Mouse (Mus musculus) megakaryocyte, embryonic 14.5 days (primary cell): ENCODE data around the gene Bcas3. TPM values are rescaled to one million over a fixed set of nuclear protein-coding genes. Genes with fewer than 3 reads are reported as not detected.

Experiments used
- H3K27me3 ChIP-seq: replicated peaks from 2 replicates; pipeline ENCODE3; 2012; ENCODE audit warnings: inconsistent platforms
- H3K36me3 ChIP-seq: replicated peaks from 2 replicates; pipeline ENCODE3; 2012; ENCODE audit warnings: low read length, inconsistent platforms, mixed read lengths
- H3K4me1 ChIP-seq: 2 replicates; pipeline ENCODE4 v1.6.1; 2012; ENCODE audit warnings: inconsistent platforms
- H3K4me3 ChIP-seq: replicated peaks from 2 replicates; pipeline ENCODE3; 2012; ENCODE audit warnings: moderate library complexity, mild to moderate bottlenecking, inconsistent platforms
- H3K9me3 ChIP-seq: 2 replicates; pipeline ENCODE4 v1.6.1; 2012; ENCODE audit warnings: inconsistent platforms
- FLI1 ChIP-seq: IDR thresholded peaks from 2 replicates; pipeline ENCODE4 v1.6.1; 2012; ENCODE audit warnings: low read length, inconsistent platforms, mixed read lengths
- GATA1 ChIP-seq: IDR thresholded peaks from 3 replicates; pipeline ENCODE4 v1.6.1; 2012; ENCODE audit warnings: mixed read lengths, low read length, inconsistent platforms, borderline replicate concordance
- polyA plus RNA-seq: library from polyadenylated mRNA; stranded (reverse); fragments of >175 nt; gene quantifications from 2 replicates; pipeline ENCODE4 v1.2.3, GENCODE M21; 2012; ENCODE audit warnings: low replicate concordance; ENCODE audit not compliant: insufficient read depth

Bcas3 gene
- polyA plus RNA-seq, 1 experiment: 212 TPM

GRCm38 (mm10) chr11:85697468-85697867 lies 344.5 kb downstream of the Bcas3 start:
- H3K27me3 ChIP-seq: peaks cover 16% of the 10 kb centered on the region
- no peaks in the 10 kb centered on the region for H3K36me3 ChIP-seq
- no peaks in the 10 kb centered on the region for H3K9me3 ChIP-seq
- no peak overlapping the region for H3K4me3 ChIP-seq
- TF ChIP-seq FLI1 (no peak), GATA1 (no peak)
- H3K4me1 ChIP-seq: peaks cover 22% of the 10 kb centered on the region

- Histone ChIP-seq H3K9me3 (no peaks in the 10 kb centered on the region), H3K4me3 (no peak overlapping the region)
- TF ChIP-seq FLI1 (no peak), GATA1 (no peak)
Measured at GRCm38 (mm10) chr11:85698242-85698641, 345.3 kb downstream of the Bcas3 start.

GRCm38 (mm10) chr11:85704062-85704748 lies 351.2 kb downstream of the Bcas3 start:
- H3K36me3 ChIP-seq: peaks cover 23% of the 10 kb centered on the region
- peaks cover 2% of the 10 kb centered on the region for H3K27me3 ChIP-seq
- H3K4me3 ChIP-seq: no peak overlapping the region
- H3K9me3 ChIP-seq: peaks cover 5% of the 10 kb centered on the region
- no peak for TF ChIP-seq GATA1
- no peak for TF ChIP-seq FLI1
- peaks cover 6% of the 10 kb centered on the region for H3K4me1 ChIP-seq

More at GRCm38 (mm10) chr11:85698242-85698641, 345.3 kb downstream of the Bcas3 start:
- no peaks in the 10 kb centered on the region for H3K36me3 ChIP-seq
- H3K27me3 ChIP-seq: peaks cover 14% of the 10 kb centered on the region
- peaks cover 16% of the 10 kb centered on the region for H3K4me1 ChIP-seq

- H3K27me3 ChIP-seq: peaks cover 2% of the 10 kb centered on the region
- H3K4me1 ChIP-seq: peaks cover 31% of the 10 kb centered on the region
- H3K36me3 ChIP-seq: peaks cover 25% of the 10 kb centered on the region
- peaks cover 5% of the 10 kb centered on the region for H3K9me3 ChIP-seq
- no peak for TF ChIP-seq FLI1
- TF ChIP-seq GATA1: no peak
- no peak overlapping the region for H3K4me3 ChIP-seq
Measured at GRCm38 (mm10) chr11:85706630-85707029, 353.7 kb downstream of the Bcas3 start.

- H3K9me3 ChIP-seq: peaks cover 5% of the 10 kb centered on the region
- peaks cover 2% of the 10 kb centered on the region for H3K27me3 ChIP-seq
- H3K4me3 ChIP-seq: no peak overlapping the region
- TF ChIP-seq GATA1: no peak
- no peak for TF ChIP-seq FLI1
- H3K36me3 ChIP-seq: peaks cover 25% of the 10 kb centered on the region
- peaks cover 39% of the 10 kb centered on the region for H3K4me1 ChIP-seq
Measured at GRCm38 (mm10) chr11:85707496-85707895, 354.5 kb downstream of the Bcas3 start.

GRCm38 (mm10) chr11:85709147-85709546 lies 356.2 kb downstream of the Bcas3 start:
- H3K36me3 ChIP-seq: peaks cover 25% of the 10 kb centered on the region
- peaks cover 2% of the 10 kb centered on the region for H3K27me3 ChIP-seq
- TF ChIP-seq GATA1 (no peak), FLI1 (no peak)
- H3K4me1 ChIP-seq: peaks cover 56% of the 10 kb centered on the region
- peaks cover 5% of the 10 kb centered on the region for H3K9me3 ChIP-seq
- H3K4me3 ChIP-seq: no peak overlapping the region

- H3K36me3 ChIP-seq: peaks cover 19% of the 10 kb centered on the region
- H3K9me3 ChIP-seq: peaks cover 5% of the 10 kb centered on the region
- peak overlapping the region; percentile 71 for H3K4me3 ChIP-seq
- TF ChIP-seq FLI1: no peak
- no peak for TF ChIP-seq GATA1
- H3K27me3 ChIP-seq: no peaks in the 10 kb centered on the region
- peaks cover 66% of the 10 kb centered on the region for H3K4me1 ChIP-seq
Measured at GRCm38 (mm10) chr11:85710155-85710554, 357.2 kb downstream of the Bcas3 start.

GRCm38 (mm10) chr11:85712026-85712804 lies 359.2 kb downstream of the Bcas3 start:
- H3K27me3 ChIP-seq: no peaks in the 10 kb centered on the region
- H3K4me3 ChIP-seq: peak overlapping the region; percentile 53
- H3K9me3 ChIP-seq: no peaks in the 10 kb centered on the region
- H3K36me3 ChIP-seq: peaks cover 10% of the 10 kb centered on the region
- TF ChIP-seq GATA1 (no peak), FLI1 (no peak)
- peaks cover 86% of the 10 kb centered on the region for H3K4me1 ChIP-seq

GRCm38 (mm10) chr11:85712860-85713813 lies 360.2 kb downstream of the Bcas3 start:
- peak overlapping the region; percentile 65 for H3K4me3 ChIP-seq
- no peaks in the 10 kb centered on the region for H3K27me3 ChIP-seq
- H3K36me3 ChIP-seq: peaks cover 13% of the 10 kb centered on the region
- no peak for TF ChIP-seq GATA1
- no peak for TF ChIP-seq FLI1
- no peaks in the 10 kb centered on the region for H3K9me3 ChIP-seq
- peaks cover 92% of the 10 kb centered on the region for H3K4me1 ChIP-seq
